Mouse (Mus musculus): ENCODE data around the gene Mettl22. TPM values are rescaled to one million over a fixed set of nuclear protein-coding genes. Genes with fewer than 3 reads are reported as not detected.

The Mettl22 gene
- total RNA-seq, 2 experiments from 2014 or later, result 21.7 to 24.0 TPM

DNA sequence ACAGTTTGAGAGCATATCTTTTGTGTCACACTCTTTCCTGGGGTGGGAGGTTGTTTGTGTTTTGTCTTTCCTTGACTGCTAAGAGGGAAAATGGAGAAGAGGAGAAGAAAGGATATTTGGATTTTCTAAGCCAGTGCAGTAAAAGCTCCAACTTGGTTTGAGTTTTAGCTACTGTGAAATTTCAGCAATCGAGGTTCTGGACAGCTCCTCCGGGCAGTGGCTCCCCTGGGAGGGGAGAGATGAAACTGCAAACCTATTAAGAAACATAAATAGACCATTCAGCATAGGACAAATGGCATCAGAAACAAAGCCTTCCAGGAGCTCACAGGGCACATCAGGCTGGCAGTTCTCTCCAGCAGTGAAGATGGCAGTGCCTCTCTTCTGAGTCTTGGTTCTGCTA is 33.7 kb downstream of the Mettl22 start:
- no peak for DNase-seq (ENCODE audit: low spot score in 2 of 2)

DNA sequence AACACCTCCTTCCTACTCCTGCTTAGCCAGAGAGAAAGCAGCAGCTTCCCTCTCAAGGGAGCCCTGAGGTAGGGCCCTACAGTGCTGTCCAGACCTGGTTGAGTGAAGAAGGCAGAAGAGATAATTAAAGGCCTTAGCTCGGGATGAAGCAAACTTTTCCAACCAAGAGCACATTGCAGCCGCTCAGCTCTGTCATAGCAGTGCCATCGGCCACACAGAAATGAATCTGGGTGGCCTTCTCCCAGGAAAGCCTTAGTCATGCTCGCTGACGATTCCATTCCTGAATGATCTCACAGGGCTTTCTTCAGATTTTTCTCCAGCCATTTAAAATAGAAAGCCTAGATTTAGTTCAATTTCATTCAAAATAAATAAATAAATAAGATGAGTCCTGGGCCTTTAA is 39.3 kb downstream of the Mettl22 start:
- DNase-seq (ENCODE audit: low spot score in 2 of 2), result no peak

DNA sequence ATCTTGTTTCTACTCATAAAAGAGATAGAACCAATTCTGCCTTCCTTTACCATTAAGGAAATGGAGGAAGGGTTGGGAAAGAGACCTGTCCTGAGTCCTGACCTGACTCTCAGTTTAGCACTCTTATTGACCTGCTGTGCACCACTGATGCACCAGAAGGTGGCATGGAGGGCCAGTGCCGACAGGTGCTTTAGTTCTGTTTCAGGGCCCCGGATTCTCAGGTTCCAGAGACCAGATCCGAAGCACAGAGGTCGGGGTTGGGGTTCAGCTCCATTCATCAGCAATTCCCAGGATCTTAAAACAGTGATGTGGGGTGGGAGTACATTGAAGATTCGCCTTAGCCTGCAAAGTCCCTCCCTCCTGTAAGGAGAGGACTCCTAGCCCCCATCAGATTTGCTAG is 42.2 kb downstream of the Mettl22 start:
- no peak for DNase-seq (ENCODE audit: low spot score in 2 of 2)

DNA sequence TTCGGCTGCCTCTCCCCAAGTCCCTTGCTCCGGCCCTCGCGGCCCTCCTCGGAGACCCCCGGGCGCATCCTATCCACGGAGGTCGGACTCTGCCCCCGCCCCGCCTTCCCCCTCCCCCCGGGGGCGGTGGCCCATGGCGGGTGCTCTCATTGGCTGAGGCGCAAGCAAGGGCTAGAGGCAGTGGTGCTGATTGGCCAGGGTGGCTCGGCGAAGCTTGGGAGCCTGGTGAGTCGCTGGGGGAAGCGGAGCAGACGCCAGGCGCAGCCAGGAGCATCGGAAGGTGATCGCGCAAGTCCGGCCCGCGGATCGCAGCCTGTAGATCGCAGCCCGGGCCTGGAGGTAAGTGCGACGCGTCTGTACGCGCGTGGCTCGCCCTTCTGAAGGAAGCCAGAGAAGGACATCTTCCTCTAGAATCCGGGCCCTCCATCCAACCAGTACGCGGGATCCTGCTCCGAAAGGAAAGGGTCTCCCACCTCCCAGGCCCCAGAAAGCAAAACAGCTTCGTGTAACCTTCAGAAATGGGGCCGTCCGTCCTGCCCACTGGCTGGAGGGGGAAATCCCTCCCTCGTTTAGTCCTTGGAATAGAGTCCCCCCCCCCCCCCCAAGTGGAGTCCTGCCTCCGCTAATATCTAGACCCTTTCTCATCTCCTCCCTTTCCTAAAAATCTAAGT is 42.8 kb downstream of the Mettl22 start, which contains the start of gene Abat:
Abat (plus strand) TSS at position 194 of the 671 bp plus-strand sequence.
- DNase-seq (ENCODE audit: low spot score in 2 of 2), result peak; percentile 91 to 96

DNA sequence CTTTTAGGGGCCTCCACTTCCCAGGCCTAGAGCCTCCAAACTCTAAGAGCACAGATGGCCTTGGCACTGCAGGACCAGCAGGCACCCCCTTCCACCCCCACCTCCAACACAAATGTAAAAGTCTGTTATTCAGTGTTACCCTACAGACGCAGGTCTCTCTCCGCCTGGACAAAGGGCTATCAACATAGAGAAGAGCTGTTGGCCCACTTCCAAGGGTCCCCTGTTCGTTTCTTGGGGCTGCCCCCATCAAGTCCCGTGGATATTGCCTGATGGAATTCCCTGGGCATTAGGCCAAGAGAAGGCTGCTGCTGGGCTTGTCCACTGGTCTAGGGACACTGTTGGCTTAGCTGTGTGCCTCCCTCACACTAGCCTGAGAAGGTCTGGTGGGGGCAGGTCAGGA is 43.6 kb downstream of the Mettl22 start:
- no peak for DNase-seq (ENCODE audit: low spot score in 2 of 2)

DNA sequence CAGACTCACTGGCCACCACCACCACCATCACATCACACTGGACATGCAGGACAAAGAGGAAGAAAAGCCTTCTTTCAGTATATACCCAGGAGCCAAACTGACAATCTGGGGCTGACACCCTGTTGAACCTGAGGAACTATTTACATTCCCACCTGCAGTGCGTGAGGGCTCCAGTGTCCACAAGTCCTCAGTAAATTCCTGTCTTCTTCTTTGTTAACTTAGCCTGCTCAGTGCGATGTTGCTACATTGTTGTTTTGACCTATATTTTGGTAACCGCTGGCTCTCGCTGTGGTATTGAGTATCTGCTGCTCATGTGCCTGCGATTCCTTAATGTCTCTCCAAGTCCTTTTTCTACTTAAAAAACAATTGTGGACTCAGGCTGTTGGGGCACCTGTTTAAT is 49.9 kb downstream of the Mettl22 start:
- no peak for DNase-seq (ENCODE audit: low spot score in 2 of 2)

DNA sequence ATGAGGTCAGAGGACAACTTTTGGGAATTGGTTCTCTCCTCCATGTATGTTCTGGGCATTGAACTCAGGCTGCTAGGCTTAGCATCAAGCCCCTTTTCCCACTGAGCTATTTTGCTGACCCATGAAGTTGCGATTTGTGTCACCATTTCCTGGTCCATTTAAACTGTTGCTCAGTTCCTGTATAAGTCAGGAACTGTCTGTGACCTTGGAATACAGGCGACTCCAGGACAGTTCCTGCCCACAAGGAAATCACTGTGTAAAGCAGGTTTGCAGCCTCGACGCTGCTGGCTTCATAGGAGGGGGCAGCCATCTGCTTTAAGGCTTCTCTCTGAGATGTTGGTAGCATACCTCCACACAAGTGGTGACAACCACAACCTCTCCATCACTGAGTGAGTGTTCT is 50.7 kb downstream of the Mettl22 start:
- no peak for DNase-seq (ENCODE audit: low spot score in 2 of 2)

DNA sequence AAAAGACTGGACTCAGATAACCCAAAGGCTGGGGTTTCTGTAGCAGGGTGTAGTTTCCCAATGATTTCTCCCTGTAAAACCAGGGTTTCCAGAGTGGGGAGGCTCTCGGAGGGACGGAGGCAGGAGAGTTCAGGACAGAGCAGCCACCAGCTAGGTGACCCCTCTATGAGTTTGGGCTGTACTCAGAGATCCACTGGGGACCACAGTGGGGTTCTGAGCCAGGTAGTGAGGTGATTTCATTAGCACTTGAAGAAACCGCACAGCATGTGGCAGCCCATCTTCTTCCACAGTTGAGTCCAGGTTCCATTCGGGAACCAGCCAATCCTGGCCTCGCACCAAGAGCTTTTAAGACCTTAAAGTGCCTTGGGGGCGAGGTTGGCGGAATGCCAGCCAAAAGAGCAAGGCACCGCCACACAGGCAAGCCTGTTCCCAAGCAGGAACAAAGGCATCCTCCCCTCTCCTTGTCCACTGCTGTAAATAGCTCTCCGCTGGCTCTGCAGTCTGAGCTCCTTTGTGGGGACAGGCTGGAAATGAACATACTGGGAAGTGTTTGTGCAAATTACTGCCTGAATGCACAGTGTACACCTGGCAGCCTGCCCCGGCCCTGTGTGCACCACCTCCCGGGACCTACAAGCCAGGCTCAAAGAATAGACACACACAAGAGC is 53.0 kb downstream of the Mettl22 start:
- DNase-seq (ENCODE audit: low spot score in 2 of 2), result peak; percentile 25 to 35

DNA sequence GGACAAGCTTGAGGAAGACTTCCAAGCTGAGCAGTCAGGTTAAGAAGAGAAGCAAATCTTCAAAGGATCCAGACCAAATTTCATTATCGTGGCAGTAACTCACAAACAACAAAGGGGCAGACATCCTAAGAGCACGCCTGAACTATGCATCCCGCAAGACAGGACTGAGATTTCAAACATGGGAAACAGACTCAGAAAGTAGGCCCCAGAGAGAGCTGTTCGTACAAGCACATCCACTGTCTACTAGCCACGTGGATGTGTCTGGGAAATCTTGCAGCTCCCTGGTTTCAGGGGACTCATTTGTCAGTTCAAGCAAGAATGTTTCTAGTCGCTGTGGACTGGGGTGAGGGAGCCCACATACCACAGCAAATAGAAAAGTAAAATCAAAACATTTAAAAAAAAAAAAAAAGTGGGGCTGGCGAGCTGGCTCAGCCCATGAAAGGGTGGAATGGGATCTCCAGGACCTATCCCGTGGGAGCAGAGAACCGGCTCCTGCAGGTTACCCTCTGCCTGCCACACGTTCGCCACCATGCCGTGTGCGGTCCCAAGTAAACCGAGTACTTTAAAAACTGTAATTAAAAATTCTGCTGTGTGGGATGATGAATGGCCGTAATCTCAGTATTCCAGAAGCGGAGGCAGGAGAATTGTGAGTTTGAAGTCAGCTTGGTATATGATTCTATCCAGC is 53.7 kb downstream of the Mettl22 start:
- no peak for DNase-seq (ENCODE audit: low spot score in 2 of 2)

DNA sequence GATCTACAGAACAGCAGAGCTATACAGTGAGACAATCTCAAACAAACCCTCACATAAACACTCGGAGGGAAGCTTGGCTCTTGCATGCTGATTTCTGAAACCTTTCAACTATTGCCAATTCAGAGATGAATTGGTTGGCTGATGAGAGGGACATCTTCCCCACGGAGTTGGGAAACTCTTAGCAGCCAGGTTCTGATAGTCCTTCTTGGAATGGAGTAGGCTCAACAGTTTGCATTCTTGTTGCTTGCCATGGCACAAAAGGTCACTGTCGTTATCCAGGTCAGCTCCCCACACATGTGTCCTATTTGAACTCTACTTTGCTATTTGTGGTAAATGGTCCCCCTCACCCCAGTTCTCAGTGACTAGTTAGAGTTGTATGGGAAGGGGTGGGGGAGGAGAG is 54.7 kb downstream of the Mettl22 start:
- no peak for DNase-seq (ENCODE audit: low spot score in 2 of 2)

DNA sequence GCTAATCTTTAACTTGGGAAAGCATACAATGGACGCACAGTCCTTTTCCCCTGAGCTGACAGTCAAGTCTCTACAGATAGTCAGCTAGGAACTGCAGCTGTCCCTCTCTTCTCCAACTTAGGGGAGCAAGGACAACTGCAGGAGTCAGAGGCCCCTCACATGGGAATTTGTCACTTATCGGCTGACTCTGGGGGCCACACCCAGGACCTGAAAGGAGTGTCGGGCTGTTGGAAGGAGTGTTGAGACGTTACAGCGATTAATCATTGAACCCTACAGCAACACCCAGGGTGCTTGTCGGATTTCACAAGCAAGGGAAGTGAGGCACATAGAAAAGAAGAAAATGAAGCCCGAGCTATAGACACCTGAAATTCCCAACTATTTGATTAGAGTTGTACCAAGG is 55.3 kb downstream of the Mettl22 start:
- DNase-seq (ENCODE audit: low spot score in 2 of 2), result no peak

DNA sequence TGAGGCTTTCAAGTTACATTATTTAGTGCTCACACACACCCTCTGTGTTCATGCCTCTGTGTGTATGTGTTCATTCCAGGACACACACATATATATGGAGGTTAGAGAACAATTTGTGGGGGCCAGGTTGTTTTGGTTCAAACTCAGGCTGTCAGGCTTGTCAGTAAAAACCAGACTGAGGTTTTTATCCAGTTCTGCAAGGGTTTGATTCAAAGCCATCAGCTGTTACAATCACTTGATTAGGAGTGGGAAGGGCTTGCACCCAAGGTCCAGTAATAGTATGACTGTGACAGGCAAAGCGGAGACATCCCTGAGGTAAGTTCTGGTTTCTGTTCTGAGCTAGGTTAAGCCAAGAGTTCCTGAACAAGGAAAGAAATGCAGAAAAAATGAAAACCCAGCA is 58.8 kb downstream of the Mettl22 start:
- no peak for DNase-seq (ENCODE audit: low spot score in 2 of 2)

DNA sequence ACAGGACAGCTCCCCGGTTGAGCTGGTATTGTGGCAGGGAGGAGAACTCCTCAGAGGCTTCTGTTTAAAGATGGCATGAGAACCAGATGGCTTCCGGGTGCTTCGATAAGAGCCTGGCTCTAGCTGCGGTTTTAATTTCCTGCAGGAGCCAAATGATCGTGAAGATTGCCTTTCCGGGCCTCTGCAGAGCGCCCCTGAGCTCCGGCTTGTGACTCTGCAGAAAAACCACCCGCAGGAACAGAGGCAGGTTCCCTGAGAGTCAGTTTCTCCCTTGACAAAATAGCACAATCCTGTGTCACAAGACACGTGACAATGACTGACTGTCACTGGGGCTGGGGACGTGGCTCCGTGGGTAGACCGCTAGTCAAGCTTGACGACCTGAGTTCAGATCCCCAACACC is 59.4 kb downstream of the Mettl22 start:
- no peak for DNase-seq (ENCODE audit: low spot score in 2 of 2)

DNA sequence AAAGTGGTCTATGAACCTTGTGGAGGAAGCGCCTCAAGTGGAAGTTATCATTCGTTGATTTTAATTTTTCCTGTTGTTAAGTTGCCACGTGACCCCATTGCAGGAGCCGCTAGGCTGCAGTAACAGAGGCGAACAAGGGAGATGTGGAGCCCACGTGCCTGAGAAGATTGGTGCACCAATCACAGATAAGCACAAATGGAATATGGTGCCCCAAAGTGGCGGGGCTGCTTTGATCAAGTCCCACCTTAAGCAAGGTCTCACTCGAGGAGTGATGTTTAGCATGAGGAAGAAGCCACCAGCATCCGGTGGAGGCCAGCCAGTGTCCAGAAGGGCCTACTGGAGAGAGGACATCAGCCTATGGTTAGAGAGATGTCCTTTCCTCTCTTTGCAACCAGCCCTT is 61.9 kb downstream of the Mettl22 start:
- no peak for DNase-seq (ENCODE audit: low spot score in 2 of 2)

DNA sequence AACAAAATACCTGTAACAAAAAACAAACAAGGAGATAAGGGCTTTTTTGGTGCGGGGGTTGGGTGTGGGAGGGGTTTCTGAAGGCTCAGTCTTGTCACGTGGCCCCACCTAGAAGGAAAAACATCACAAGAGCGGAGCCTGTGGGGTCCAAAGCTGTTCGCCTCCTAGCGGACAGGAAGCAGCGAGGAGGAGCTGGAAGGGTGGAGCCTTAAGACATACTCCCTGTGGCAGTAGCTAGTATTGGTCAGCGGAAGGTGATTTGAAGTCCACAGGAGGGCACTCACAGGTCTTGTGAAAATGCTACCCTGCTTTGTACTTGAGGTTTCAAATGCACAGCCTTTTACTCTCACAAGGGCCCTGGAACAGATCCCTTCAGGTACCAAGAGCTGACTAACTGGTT is 62.3 kb downstream of the Mettl22 start:
- DNase-seq (ENCODE audit: low spot score in 2 of 2), result no peak

DNA sequence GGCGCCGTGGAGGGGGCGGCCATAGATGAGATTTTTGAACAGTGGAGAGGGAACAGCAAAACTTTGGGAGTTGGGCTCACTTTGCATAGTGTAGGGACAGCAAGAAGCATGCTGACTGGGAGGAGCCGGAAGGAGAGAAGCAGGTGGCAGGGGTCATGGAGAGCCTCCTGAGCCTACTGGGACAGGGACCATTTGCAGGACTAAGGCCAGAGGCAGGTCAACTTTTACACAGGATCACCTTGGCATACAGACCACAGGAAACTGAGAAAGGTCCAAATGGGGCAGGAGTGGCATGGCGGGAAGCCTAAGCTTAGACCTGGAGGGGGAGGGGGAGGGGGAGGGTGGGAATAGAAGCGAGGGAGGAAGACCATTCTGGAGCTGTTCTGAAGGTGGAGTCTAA is 62.9 kb downstream of the Mettl22 start:
- no peak for DNase-seq (ENCODE audit: low spot score in 2 of 2)

DNA sequence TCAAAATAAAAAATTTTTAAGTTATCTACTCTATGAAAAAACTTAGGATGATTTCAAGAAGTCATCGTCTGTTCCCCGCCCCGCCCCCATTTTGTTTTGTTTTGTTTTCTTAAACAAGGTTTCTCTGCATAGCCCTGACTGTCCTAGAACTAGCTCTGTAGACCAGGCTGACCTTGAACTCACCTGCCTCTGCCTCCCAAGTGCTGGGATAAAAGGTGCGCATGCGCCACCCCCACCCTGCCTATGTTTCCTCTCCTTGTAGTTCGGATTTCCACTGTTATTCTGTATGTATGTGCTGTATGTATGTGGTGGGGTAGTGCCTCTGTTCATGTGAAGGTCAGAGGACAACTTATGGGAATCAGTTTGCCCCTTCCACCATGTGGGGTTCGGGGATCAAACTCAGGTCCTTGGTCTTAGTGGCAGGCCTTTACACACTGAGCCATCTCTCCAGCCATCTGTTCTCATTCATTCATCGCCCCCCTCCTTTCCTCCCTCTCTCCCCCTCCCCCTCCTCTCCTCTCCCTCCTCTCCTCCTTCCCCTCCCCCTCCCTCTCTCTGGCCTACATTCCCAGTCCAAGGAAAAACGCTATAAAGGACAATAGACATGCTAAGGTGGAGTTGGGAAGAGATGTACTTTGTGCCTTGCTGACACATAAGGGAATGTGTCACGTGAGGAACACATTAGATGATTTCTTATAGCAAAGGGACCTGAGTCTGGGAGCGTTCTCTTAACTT is 64.0 kb downstream of the Mettl22 start:
- DNase-seq (ENCODE audit: low spot score in 2 of 2), result no peak

DNA sequence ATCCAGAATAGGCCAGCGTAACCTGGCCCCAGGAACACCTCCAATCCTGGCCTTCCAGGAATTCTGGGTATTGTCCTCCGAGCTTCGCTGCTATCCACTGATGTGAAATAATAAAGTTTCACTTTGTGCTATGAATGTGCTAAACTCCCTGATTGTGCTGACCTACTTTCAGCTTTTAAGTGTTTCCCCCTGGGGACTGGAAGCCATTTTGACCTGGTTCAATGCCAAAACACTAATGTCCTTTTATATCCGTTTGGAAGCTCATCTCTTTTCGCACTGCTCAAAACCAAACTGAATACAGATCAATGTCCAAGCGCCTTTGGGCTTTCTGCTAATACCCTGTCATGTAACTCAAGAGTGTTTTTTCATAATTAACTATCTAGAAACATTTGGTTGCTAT is 64.8 kb downstream of the Mettl22 start:
- DNase-seq (ENCODE audit: low spot score in 2 of 2), result no peak

DNA sequence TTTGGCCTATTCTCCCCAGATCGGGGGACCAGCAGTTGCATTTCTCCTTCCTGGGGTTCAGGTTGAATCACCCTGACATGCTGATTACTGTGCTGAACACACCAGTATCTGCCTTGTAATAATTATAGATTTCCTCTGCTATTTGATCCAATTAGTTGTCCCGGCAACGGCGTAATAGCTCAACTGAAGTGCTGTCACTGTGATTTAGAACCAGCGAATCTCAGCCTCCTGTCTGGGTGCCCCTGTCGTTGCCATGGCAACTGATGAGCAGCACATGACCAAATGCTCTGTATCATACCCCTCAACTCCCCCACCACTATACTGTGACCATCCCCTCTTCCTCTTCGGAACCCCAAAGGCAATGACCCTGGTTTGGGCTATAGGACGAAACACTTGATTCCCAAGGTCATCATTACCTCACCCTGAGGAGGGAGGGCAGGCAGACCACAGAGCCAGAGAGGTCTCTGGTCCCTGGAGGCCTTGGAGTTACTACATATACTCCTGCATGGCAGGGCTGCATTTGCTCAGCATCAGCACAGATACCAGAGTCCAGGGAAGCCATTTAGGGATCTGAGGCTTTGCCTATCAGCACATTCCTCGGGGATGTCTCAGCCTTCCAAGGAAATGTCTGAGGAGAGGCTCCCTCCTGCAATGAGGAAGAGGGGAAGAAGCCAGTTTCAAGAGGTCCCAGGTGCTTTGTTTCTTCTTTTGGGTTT is 68.7 kb downstream of the Mettl22 start:
- peak in 1 of 2 experiments; percentile 21 for DNase-seq (ENCODE audit: low spot score in 2 of 2)

All from left cerebral cortex, adult 18-20 months (tissue).